Mouse (Mus musculus) layer of hippocampus, adult 9-11 months (tissue): Measurements from ENCODE around the gene Olfr1326-ps1.

Experiments
- DNase-seq: peaks from one replicate; pipeline ENCODE4 v3.0.0; 2022

The Olfr1326-ps1 gene

DNA sequence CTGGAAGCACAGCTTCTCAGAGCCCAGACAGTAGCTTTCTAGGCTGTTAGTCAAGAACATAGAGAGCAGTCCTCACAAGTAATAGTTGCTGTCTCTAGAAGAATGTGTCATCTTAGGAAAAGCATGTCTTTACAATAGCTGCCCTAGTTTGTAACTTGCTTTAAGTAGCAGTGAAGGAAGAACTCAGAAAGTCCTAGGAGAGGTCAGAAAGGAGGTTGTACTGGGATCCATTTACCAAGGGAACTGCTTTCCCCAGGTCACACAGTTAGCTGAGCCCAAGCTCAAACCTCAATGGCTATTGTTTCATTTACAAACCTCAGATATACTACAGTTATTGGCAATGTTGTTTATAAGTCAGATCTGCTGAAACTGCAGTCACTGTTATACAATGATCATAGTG is at the start of gene Olfr1326-ps1:
Gene Olfr1326-ps1 (minus strand): TSS at position 101 of the 400 bp plus-strand sequence.
- DNase-seq: no peak

DNA sequence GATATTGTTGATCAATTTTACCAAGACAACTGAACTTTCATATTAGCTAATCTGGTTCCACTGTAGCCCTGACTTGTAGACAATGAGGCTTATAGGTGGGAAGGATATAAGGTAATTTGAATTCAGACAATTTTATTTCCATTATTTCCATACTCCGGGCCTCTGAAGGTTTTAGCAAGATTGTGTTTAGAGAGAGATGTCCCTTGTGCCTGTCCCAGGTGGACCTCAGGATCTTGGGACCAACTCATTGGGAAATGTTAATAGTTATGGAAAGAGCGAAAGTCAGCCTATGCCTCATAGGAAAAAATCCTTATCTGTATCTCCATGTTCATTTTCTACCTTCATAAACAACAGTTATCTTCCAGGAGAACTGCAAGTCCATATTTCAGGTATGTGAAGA is 17.7 kb upstream of the Olfr1326-ps1 start, which contains the start of gene Olfr1325:
Gene Olfr1325 (plus strand): TSS at position 301 of the 400 bp plus-strand sequence.
- DNase-seq: no peak
